Mouse (Mus musculus): Measurements from ENCODE around the gene Gm45194.

DNA sequence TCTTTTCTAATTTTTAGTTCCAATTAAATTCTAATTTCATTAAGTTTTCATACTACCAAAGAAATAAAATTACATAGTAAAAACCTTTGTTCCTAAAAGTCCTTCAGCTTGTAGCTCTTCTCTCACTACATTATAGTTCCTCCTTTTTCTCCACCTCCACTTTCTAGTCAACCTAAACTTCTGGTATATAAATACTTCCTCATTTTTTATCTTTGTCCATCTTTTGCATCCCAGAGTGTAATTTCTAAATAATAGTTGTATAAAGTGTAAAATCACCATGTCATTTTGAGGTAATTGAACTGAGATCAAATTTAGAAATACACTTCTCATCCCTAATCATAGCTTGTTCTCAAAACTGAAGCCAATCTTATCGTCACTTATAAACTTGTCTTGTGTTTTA, 351.7 kb downstream of the Gm45194 start:
- TF ChIP-seq CTCF (conservative IDR thresholded peaks at IDR 0.05; ENCODE audit: insufficient read depth, insufficient read length, low read depth, low read length) (no peak), POLR2A (IDR thresholded peaks at IDR 0.05; ENCODE audit: low read depth, low read length) (no peak)

Measured in kidney, adult 2 months (tissue).